Mouse (Mus musculus): ENCODE results near the gene C2cd4a.

Gene C2cd4a

DNA sequence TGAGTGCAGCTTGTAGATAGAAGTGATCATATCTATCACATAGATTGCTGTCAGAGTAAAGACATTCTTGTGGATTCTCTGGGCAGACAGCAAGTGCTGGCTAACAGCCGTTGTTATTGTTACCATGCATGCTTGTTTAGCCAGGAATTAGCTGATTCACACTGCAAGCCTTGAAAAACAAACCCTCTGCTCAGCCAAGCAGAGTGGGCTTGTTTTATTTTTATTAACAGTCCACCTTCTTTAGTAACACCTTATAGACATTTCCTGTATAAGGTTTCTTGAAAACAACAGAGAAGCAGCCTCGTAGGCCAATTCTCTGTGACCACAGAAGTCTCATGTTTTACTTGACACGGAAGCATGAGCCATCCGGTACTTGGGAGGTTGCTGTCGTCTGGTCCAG, 2.4 kb upstream of the C2cd4a start:
- DNase-seq (ENCODE audit: low spot score in 2 of 2): no peak

DNA sequence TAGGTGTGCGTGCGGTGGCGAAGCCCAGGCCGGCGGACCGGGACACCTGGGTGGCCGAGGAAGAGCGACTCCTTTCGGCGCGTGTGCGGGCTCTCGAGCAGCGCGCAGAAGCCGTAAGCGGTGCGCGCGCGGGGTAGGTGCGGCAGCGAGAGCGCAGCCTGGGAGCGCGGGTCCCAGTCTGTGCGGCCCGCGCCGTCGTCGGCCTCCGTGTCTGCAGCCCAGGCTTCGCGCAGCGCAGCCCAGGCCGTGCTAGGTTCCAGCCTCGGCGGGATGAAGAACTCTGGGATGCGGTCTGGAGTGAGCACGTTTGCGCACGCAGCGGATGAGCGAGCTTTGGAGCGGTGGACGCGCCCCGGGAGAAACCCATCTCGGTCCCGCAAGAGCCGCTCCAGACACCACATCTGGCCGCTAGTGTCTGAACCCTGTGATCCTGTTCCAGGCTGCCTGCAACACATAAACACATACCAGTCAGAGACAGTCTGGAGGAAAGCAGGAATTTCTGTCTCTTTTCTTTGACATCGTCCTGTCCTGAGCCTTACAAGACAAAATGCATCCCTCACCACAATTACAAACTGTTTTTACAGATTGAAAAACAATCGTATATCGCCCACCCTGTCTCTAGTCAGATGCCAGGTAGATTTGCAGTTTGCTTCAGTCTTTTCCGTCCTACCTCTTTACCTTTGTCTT, 628 bp downstream of the C2cd4a start:
- DNase-seq (ENCODE audit: low spot score in 2 of 2): peak in 1 of 2 experiments; percentile 31

DNA sequence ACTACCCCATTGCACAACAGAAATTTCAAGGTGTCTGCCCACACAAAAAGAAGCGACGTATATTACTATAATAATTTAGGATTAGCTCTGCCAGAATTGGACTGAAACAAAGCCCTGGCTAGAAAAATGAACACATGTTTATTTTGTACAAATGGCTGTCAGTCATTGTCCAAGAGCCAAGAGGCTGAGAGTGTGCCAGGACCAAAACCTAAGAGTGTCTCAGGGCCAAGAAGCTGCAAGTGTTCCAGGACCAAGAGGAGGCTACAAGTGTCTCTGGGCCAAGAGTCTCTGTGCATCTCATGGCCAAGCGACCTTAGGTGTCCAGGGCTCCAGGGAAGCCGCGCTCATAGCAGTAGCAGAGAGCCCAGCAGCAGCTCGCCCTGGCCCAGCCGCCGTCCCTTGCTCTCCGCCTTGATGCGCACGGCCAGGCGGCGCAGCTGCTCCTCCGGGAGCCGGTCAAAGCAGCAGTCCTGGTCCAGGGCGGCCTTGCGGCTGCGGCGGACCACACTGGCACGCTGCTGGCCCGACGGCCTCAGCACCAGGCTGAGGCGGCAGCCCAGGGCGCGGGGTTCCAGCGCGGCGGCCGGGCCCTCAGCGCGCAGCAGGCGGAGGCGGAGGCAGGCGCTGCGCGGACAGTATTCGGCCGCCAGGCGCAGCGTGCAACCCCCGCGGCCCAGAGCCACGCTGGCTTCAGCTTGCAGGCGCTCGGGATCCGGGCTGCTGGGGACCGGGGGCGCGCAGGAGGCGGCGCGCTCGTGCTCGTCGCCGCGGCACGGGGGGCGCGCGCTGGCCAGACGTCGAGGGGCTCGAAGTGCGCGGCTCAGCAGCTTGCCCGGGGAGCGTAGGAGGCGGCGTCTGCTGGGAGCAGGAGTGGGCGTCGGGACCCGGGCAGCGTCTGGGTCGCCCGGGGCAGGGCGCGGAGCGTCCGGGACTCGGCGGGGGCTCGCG, 1.4 kb downstream of the C2cd4a start:
- DNase-seq (ENCODE audit: low spot score in 2 of 2): peak; percentile 40 to 51

DNA sequence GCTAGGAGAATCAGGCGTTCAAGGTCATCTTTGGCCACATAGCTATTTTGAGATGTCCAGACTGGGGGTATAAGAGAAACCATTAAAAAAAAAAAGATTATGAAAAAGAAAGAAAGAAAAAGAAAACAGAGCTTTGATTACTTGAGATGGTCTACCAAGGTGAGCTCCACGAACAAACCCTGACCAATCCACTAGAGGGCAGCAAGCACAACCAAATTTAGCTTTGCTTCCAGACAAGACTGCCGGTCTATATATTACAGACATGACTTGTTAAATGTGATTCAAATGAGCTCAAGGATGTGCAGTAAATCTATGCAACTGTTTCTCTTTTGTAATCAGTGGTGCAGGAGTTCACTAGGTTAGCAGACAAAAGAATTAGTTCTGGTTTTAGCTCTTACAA, 3.9 kb downstream of the C2cd4a start:
- DNase-seq (ENCODE audit: low spot score in 2 of 2): peak; percentile 70 to 77

DNA sequence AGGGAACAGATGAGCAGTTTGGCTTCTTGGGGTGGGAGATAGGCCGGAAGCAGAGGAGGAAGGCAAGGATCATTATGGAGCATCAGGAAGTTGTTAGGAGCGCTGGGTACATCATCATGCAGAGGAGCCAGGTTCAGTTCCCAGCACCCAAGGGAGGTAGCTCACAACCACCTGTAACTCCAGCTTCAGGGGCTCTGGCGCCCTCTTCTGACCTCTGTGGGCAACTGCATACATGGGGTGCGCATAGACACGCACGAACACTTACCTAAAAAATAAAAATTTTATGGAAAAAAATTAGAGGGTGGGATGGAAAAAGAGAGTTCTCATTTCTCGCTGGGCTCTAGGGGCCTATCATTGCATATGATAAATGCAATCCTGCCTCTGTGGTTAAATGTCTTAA, 6.6 kb downstream of the C2cd4a start:
- no peak for DNase-seq (ENCODE audit: low spot score in 2 of 2)

DNA sequence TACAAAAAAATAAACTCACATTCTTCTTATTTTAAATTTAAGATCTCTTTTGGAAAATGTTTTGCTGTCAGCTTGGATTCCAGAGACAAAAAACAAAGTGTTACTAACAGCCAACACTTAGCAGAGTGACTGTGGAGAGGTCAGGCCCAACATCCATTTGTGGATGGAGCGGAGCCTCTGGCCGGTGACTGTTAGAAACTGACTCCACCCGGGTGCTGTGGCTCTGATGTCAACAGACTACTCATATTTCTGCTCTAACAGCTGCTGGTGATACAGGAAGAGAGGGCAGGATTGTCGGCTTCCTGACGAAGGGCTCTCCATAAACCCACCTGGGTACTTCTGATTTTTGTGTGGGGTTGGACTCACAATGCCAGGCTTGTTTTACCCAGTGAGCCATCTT, 9.0 kb downstream of the C2cd4a start:
- no peak for DNase-seq (ENCODE audit: low spot score in 2 of 2)

DNA sequence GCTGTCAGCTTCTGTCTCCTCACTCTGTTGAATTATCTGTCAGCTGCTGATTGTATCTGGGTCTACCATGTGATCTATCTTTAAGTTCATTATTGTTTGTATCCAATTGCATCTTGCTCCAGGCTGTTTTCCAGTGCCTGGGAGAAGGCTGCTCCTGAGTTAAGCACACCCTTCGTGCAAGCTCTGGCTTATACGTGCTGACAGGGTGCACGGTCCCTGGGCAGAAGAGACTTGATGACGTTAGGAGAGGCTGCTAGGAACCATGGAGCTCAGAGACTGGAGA, 13.5 kb downstream of the C2cd4a start:
- DNase-seq (ENCODE audit: low spot score in 2 of 2): no peak

DNA sequence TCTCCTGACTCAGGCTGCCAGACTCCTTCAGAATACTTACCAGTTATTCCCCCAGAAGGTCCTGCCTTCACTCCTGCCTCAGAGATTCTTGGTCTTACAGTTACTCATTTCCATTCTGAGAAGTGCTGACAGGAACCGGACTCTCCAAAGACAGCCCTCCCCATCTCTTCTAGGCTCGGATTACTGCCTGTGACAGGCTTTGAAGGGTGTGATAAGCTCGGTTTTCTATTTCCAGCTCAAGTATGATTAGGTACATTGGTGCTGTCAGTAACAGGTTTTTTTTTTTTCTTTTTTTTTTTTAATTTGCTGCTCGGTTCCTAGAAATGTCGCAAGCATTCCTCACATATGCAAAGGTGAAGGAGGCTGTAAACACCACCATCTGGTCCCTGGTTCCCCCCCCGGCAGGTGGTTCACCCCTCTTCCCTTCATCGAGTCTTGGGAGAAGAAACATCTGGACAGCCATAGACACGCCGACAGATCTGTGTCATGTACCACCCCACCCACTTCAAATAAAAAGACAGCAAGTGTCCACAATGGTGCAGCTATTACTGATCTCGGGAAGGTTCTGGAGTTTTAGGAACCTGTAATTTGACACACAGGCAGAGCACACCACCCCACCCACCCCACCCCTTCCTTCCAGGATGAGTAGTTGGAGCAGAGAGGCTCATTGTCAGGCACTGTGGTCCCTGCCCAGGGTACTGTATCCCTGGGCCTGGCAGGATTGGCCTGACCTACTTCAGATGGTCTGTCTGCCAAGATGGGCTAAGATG, 14.0 kb downstream of the C2cd4a start:
- DNase-seq (ENCODE audit: low spot score in 2 of 2): no peak

DNA sequence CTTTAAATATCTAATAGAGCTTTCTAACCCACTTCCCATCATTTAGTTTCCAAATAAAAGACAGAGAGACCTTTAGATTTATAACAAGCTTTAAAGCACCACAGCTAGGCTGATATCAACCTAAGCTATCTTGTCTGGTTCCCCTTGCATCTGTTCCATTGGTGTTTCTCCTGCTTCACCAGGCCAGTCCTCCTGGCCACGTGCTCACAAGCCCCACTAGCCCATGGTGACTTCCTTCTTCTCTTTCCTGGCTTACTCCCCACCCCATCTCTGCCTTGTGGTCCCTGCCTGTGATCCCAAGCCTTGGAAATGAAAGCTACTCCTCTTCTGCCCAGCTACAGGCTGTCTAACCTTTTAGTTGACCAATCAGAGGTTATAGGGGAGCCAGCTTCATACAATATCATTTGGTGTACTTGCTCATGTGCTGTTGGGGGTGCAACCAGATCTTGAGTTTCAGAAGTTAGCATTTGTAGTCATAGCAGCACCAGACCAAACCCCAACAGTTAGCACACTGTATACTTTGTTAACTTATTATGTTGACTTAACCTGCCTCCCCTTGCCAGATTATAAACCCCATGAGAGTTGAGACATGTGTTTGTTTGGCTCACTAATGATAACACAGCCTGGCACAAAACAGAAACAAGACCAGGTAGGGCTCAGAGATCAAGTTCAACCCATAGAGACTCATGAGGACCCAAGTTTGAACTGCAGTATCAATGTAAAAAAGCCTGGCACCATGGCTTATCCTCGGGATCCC, 15.8 kb downstream of the C2cd4a start:
- no peak for DNase-seq (ENCODE audit: low spot score in 2 of 2)

DNA sequence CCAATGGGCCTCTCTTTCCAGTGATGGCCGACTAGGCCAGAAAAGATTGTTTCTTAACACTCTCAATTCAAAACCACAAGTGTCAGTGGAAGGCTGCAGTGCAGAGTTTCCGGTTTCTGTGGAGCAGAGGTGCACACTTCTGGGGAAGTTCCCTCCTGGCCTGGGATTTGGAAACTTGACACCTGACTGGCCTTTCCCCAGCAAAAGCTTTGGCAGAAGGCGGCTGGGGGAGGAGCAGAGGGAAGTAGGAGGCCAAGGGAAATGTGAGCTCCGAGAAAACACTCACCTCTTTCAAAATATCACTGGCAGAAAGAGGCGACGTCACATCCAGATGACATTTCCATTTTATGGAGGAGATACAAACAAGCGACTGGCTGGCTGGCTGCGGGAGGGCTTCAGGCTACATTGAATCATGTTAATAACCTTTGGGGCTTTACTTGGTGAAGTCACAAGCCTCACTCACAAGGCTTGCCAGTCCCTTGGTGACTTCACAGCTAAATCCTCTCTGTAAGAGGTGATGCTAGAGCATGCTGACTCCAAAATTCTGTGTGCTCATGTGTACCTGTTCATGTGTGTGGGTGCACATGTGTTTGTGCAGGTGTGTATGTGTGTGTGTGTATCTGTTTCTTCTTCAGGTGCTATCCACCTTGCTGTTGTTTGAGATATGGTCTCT, 18.3 kb downstream of the C2cd4a start:
- DNase-seq (ENCODE audit: low spot score in 2 of 2): no peak

DNA sequence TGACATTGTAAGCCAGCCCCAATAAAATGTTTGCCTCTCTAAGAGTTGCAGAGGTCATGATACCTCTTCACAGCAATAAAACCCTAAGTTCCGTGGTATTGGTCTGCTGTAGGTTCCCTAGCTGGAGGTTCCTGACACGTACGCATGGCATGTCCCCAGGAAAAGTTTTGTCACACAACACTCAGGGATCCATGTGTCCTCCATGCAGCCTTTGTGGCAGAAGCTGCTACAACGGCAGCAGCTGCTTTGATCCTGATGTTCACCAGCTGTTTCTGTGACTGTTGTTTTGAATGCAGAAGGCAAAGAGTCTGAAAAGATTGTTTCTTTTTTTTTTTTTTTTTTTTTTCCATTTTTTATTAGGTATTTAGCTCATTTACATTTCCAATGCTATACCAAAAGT, 19.0 kb downstream of the C2cd4a start:
- DNase-seq (ENCODE audit: low spot score in 2 of 2): no peak

DNA sequence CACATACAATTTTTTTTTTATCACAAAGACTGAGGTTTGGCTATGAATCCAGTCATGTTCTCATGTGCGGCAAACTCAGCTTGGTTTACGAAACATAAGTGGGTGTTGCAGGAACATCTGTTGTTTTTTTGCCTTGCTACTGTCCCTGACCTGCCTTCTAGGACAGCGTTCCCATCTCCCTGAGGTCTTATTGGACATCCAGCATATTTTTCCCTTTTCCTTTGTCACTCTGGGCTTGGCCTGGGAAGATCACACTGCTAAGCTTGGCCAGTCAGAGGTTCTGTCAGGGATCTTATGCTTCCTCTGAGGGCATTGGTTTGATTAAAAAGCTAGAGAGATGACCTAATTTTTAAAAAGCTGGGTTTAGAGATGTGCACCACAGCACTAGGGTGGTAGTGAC, 21.0 kb downstream of the C2cd4a start:
- DNase-seq (ENCODE audit: low spot score in 2 of 2): no peak

DNA sequence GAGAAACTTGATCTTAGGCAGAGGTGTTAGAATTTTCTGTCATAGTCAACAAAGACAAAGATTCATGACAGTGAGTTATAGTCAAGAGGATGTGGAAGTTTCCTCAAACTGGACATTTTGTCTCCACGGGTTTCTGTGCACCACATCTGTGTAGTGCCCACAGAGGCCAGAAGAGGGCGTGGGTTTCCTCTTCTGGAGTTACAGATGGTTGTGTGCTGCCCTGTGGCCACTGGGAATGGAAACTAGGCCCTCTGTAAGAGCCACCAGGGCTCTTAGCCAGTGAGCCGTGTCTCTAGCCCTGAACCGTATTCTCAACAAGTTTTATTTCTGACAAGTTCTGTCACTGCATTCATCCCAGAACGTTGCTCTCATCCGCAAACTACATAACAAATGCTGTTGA, 21.6 kb downstream of the C2cd4a start:
- DNase-seq (ENCODE audit: low spot score in 2 of 2): no peak

DNA sequence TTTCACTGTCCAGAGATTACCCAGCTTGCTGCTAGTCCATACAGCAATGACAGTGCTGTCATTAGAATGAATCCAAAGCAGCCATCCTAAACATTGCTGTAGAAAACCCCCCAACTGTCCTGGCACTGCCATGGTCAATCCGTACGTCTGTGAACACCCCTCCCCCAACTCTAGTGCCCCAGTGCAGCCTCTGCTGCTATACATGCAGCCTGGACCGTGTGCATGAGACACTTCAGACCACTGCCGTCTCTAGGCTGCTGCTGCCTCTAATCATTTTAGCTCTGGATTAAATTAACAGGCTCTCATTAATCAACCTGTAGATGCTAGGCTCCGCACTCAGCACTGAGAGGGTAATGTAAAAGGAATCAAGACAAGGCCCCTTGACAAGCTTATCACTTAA, 25.1 kb downstream of the C2cd4a start:
- DNase-seq (ENCODE audit: low spot score in 2 of 2): no peak

DNA sequence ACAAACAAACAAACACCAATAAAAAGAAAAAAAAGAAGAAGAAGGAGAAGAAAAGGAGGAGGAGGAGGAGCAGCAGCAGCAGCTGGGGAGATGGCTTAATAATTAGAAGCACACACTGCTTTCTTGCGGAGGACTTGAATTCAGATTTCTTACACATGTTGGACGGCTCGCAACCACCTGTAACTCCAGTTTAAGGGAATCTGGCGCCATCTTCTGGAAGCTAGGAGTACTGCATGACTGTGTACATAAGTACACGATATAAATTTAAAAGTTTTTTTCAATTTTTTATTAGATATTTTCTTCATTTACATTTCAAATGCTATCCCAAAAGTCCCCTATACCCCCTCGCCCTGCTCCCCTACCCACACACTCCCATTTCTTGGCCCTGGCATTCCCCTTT, 29.9 kb downstream of the C2cd4a start:
- peak; percentile 43 to 57 for DNase-seq (ENCODE audit: low spot score in 2 of 2)

DNA sequence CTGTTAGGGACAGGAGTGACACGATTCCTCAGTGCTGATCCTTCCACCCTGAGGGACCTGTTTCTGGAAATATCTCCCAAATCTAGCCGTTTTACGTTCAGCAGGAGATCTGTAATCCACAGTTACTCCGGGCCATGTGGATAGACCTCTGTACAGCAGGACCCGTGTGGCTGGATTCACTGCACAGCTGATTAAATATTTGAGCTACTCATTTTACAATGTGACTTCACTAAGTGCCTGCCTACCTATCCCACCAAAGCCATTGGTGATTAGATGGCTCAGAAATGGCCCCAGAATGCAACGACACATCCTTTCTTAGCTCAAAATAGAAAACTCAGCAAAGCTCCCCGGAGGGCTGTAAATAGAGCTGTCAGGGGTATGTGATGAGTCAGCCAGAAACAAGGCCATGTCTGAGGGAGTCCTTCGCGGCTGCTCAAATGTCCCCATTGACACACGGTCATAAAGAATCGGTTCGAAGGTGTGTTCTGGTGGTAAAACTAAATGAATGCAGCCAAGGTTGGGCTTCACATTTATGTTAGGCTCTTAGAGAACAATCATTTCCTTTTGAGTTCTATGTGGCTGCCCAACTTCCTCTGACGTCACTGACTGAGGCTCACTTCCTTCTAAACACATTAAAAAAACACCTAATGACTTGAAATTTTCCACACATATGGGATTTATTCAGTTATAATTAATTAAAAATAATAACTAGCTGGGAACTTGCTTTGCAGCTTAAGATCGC, 32.9 kb downstream of the C2cd4a start:
- DNase-seq (ENCODE audit: low spot score in 2 of 2): no peak

DNA sequence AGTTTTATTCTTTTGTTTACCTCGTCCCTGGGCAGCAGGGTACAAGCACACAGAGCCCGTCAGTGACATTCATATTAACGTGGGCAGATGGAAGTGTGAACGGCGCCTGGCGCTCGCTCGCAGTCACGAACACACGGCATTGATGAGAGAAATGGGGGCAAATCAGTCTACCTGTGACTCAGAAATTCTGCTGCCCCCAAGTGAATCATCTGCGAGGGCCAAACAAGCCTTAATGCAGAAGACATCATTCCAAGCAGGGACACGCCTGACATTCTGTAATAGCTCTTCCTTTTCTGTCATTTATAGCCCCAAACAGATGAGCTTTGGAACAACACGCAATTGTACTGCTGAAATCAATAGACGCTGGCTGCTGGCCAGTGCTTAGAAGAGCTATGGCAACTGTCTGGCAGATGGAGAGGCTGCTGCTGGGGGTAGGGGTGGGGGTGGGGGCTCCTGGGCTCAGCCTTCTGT, 36.9 kb downstream of the C2cd4a start:
- peak; percentile 61 to 77 for DNase-seq (ENCODE audit: low spot score in 2 of 2)

DNA sequence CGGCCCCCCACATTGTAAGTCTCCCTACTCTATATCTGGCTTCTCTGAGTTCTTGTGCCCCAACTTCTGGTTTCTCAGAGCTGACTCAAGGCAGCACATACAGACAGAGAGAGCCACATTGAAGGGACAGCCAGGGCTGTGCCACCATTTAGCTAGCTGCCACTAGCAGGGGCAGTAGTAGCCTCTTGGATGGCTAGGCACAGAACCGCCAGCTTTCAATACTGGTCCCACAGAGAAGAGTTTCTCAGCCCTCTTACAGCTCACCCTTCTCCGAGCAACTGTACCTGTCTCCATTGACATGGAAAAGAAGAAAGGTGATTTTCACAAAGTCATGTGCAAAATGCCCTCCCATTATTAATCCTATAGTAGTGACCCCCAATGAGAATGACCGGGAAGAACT, 37.5 kb downstream of the C2cd4a start:
- DNase-seq (ENCODE audit: low spot score in 2 of 2): no peak

DNA sequence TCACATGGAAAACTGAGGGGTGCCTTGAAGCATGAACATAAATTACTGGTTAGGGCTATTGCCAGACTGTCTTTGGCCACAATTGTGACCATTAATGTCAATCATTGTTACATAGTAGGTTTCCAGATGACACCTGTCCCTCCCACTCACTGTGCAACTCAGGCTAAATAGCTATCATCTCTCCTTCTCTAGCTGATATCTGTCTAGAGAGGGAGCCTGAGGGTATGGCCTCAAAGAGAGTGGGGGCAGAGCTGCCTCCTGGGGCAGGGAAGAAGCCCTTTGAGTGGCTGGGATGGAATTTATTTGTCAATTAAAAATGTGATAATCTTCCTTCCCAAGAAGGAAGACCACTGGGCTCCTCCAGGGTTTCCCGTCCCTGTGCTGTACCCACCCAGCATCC, 37.9 kb downstream of the C2cd4a start:
- no peak for DNase-seq (ENCODE audit: low spot score in 2 of 2)

DNA sequence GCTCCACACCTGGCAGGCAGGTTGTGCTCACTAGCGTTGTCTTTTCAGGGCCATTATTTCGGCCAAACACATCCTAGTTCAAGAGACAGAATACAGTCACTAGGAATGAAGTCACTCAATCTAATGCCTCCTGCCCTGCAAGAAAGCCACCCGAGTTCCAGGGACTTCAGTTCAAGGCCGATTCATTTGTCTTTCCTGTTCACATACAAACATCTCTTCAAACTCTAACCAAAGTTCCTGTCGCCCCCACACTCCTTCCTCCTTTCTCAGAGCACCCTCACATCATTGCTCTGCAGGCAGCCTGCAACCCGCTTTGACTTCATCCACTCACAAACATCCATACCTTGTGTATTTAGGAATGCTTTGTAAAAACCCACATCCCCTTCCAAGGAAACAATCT, 38.6 kb downstream of the C2cd4a start:
- DNase-seq (ENCODE audit: low spot score in 2 of 2): no peak

DNA sequence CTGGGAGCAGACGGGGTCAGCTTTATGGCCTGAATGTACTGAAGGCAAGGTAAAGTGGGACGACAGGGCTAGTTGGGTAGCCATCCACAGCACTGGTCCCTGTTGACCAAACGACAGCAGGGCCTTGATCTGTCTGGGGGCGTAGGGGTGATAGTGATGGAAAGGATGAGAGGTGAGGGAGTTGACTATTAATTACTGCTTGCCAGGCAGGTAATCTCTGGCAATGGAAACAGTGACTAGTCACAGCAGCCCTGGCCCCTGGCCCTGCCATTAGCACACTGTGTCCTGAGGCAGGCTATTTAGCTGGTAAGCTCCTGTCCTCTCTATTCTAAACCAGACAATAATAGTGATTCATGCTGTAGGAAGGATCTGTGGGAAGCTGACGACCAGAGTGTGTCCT, 39.7 kb downstream of the C2cd4a start:
- DNase-seq (ENCODE audit: low spot score in 2 of 2): no peak

Measured in right cerebral cortex, adult 2 months (tissue).